Mouse (Mus musculus): ENCODE measurements at regions not wholly inside any gene's neighbourhood (a gene's known extent, or its start where the extent isn't known, plus 50 kb on each side); places are given as distances from the start of the nearest gene placed in this dataset.

DNA sequence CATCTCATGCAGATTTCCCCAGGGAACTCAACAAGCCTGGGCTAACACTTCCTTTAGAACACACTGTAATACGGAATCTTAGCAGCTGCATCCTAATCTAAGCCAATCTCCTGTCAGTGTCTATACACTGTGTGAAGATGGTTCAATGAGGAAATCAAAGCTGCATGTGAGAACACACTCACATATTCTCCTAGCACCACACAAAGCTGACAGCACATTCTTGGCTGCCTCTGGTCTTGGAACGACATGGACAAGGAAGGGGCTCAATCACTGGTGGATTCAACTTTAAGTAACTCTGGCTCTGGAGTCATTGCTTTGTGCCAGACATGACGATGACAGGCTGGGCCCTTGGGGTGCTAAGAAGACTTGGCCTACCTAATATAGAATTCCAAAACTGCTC is 96.2 kb downstream of the Qpct start:
- Histone ChIP-seq H3K4me3 (ENCODE audit: low read depth, low read length) (no peak overlapping the region), H3K9ac (ENCODE audit: low read depth, low read length) (no peak overlapping the region), H3K27me3 (ENCODE audit: control insufficient read depth, insufficient read depth, low read depth, low read length) (no peaks in the 10 kb centered on the region), H3K36me3 (ENCODE audit: control insufficient read depth, insufficient read depth) (no peaks in the 10 kb centered on the region), H3K4me2 (ENCODE audit: low read depth, low read length) (no peak overlapping the region), H3K27ac (ENCODE audit: low read length) (no peak overlapping the region), H3K4me1 (ENCODE audit: control insufficient read depth, low read depth, low read length) (no peaks in the 10 kb centered on the region), H3K9me3 (replicated peaks; ENCODE audit: control insufficient read depth, low read length) (no peaks in the 10 kb centered on the region)
- no peak for ATAC-seq (ENCODE audit: low read depth)
- 51% methylated on average over 3 of the region's 3 CpGs for WGBS (ENCODE audit: insufficient replicate concordance)

DNA sequence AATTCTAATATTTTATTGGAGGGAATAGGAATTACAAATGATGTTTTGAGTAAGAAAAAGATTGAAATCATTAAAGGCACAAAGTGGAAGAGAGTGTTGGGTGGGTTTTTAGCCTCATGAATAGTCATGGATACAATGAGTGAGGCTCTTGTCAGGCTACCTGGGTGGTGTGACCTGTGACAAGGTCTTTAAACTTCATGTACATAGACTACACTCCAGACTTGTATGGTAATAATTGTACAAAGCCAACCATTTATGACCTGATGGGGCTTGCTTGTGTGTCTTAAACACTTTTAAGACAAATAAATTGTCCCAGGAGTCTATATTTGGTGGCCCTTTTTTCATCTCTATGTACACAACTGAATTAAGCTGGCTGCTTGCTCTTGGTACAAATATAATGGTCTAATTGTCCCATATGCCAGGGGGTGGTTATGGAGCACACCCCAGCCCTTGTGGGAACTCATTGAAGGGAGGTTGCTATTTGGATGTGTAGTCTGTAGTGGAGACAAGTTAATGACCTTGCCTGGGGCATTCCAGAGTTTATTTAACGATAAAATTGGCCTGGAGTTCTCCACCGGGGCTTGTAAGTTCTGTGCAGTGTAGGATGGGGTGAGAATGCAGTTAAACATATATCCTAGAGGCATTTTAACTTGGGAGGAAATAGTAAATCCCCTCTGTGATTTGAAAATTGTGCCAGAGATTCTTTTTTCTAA is 93.4 kb downstream of the Qpct start:
- Histone ChIP-seq H3K9ac (ENCODE audit: low read depth, low read length) (no peak overlapping the region), H3K4me3 (ENCODE audit: low read depth, low read length) (no peak overlapping the region), H3K27ac (ENCODE audit: low read length) (no peak overlapping the region), H3K27me3 (ENCODE audit: control insufficient read depth, insufficient read depth, low read depth, low read length) (no peaks in the 10 kb centered on the region), H3K4me2 (ENCODE audit: low read depth, low read length) (no peak overlapping the region), H3K4me1 (ENCODE audit: control insufficient read depth, low read depth, low read length) (no peaks in the 10 kb centered on the region), H3K9me3 (replicated peaks; ENCODE audit: control insufficient read depth, low read length) (no peaks in the 10 kb centered on the region), H3K36me3 (ENCODE audit: control insufficient read depth, insufficient read depth) (no peaks in the 10 kb centered on the region)
- 52% methylated on average over 2 of the region's 2 CpGs for WGBS (ENCODE audit: insufficient replicate concordance)
- ATAC-seq (ENCODE audit: low read depth) = no peak

DNA sequence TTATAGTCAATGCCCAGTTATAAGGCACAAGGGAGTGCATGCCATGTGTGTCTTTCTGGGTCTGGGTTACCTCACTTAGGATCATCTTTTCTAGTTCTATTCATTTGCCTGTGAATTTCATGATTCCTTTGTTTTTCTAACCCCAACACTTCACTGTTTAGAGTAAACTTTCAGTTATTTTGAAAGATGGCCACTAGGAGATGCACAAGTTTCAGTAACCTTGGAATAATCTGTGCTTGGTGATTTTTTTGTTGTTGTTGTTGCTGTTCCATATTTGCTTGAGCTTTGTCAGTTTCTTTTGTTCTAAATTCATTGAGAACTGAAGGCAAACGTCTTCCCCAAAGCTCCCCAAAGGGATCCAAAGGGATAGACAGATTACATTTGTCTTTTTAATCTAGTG is 91.3 kb downstream of the Qpct start:
- WGBS (ENCODE audit: insufficient replicate concordance) = 15% methylated on average over 1 of the region's 1 CpGs
- no peak for ATAC-seq (ENCODE audit: low read depth)
- Histone ChIP-seq H3K36me3 (ENCODE audit: control insufficient read depth, insufficient read depth) (no peaks in the 10 kb centered on the region), H3K4me1 (ENCODE audit: control insufficient read depth, low read depth, low read length) (no peaks in the 10 kb centered on the region), H3K27ac (ENCODE audit: low read length) (no peak overlapping the region), H3K9ac (ENCODE audit: low read depth, low read length) (no peak overlapping the region), H3K4me3 (ENCODE audit: low read depth, low read length) (no peak overlapping the region), H3K9me3 (replicated peaks; ENCODE audit: control insufficient read depth, low read length) (no peaks in the 10 kb centered on the region), H3K27me3 (ENCODE audit: control insufficient read depth, insufficient read depth, low read depth, low read length) (no peaks in the 10 kb centered on the region), H3K4me2 (ENCODE audit: low read depth, low read length) (no peak overlapping the region)
